Mouse (Mus musculus): Measurements from ENCODE around the gene Gm5868. TPM values are rescaled to one million over a fixed set of nuclear protein-coding genes. Genes with fewer than 3 reads are reported as not detected.

The Gm5868 gene
- total and polyA plus RNA-seq, 2 experiments from 2014 or later: 5.0 to 5.7 TPM

DNA sequence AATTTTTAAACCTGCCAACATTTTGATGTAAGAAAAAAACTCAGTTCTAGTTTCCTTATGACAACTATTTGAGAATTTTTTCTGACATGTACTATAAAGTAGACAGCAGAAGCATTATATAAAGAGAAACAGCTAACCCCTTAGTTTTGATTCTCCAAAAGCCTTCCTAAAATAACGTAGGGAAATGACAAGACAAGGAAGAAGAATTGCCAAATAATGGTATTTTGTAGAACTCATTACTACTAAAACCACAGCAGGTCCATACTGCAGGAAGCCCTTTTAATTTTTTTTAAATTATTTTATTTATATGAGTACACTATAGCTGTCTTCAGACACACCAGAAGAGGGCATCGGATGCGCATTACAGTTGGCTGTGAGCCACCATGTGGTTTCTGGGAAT lies 36.1 kb downstream of the Gm5868 start:
- DNase-seq (ENCODE audit: low spot score) (no peak), ATAC-seq (no peak)
- no peak overlapping the region for H3K27ac ChIP-seq
- no peak overlapping the region for H3K9ac ChIP-seq (replicated peaks; ENCODE audit: low read length)
- H3K4me1 ChIP-seq (ENCODE audit: insufficient read depth, low read length): no peaks in the 10 kb centered on the region
- no peak overlapping the region for H3K4me3 ChIP-seq (ENCODE audit: low read length)
- no peak for TF ChIP-seq CTCF (IDR thresholded peaks at IDR 0.05; ENCODE audit: low read depth)
- WGBS: 91% methylated on average over 3 of the region's 3 CpGs
- no peaks in the 10 kb centered on the region for H3K9me3 ChIP-seq (ENCODE audit: low read length)
- H3K27me3 ChIP-seq (ENCODE audit: insufficient read depth, low read length): no peaks in the 10 kb centered on the region
- no peaks in the 10 kb centered on the region; the same call in 1 of the 2 replicates for H3K36me3 ChIP-seq (ENCODE audit: insufficient read depth, low read length)
- H3K4me2 ChIP-seq (ENCODE audit: low read depth, low read length): no peak overlapping the region

Other genes with a start within 250 kb of the Gm5868 start
- gene Corin, start 83.1 kb downstream of the Gm5868 start, total RNA-seq (2014; rRNA removed): 0.72 and 1.1 TPM in 2 replicates
- gene Corin, start 83.1 kb downstream of the Gm5868 start, polyA plus RNA-seq (2015; fragmentation: Nextera tagmentation; extraction: Ambion mirVana): 0.71 and 0.96 TPM in 2 replicates
- 15.9 and 24.3 TPM in 2 replicates for gene Nfxl1, start 27.9 kb downstream of the Gm5868 start, total RNA-seq (2014; rRNA removed)
- gene Nfxl1, start 27.9 kb downstream of the Gm5868 start, polyA plus RNA-seq (2015; fragmentation: Nextera tagmentation; extraction: Ambion mirVana): 8.7 TPM in 2 replicates
- 5.2 and 5.4 TPM in 2 replicates for gene Zar1, start 6.3 kb downstream of the Gm5868 start, total RNA-seq (2014; rRNA removed)
- 7.3 and 8.0 TPM in 2 replicates for gene Zar1, start 6.3 kb downstream of the Gm5868 start, polyA plus RNA-seq (2015; fragmentation: Nextera tagmentation; extraction: Ambion mirVana)
- gene Cnga1, start 56.7 kb upstream of the Gm5868 start, total RNA-seq (2014; rRNA removed): not detected in 2 replicates
- gene Cnga1, start 56.7 kb upstream of the Gm5868 start, polyA plus RNA-seq (2015; fragmentation: Nextera tagmentation; extraction: Ambion mirVana): not detected in 2 replicates
- gene Nipal1, start 60.2 kb upstream of the Gm5868 start, total RNA-seq (2014; rRNA removed): 0.07 and 0.31 TPM in 2 replicates
- 0.60 and 1.3 TPM in 2 replicates for gene Nipal1, start 60.2 kb upstream of the Gm5868 start, polyA plus RNA-seq (2015; fragmentation: Nextera tagmentation; extraction: Ambion mirVana)
- gene Txk, start 165.2 kb upstream of the Gm5868 start, total RNA-seq (2014; rRNA removed): 0.21 TPM in 1 of 2 replicates, not detected in the other
- gene Txk, start 165.2 kb upstream of the Gm5868 start, polyA plus RNA-seq (2015; fragmentation: Nextera tagmentation; extraction: Ambion mirVana): 0.33 and 0.35 TPM in 2 replicates

Data from hindbrain, postnatal 0 days (tissue).